Mouse (Mus musculus): ENCODE results near the gene 4930404N11Rik. TPM values are rescaled to one million over a fixed set of nuclear protein-coding genes. Genes with fewer than 3 reads are reported as not detected.
A peak's percentile ranks its signal among the peaks of the same experiment; 100 is the strongest.

4930404N11Rik gene
- polyA plus RNA-seq, 1 experiment from 2014 or later, result 2.7 TPM

GRCm38 (mm10) chr10:81344421-81345161 lies 21.0 kb downstream of the 4930404N11Rik start:
- DNase-seq (ENCODE audit: low read depth, low spot score) (peak; percentile 62), ATAC-seq (peak; percentile 28)
- CTCF ChIA-PET, result no interaction called here
- TF ChIP-seq CTCF (IDR thresholded peaks at IDR 0.05), result no peak
- POLR2A ChIA-PET, result no interaction called here
- no peaks in the 10 kb centered on the region for H3K27me3 ChIP-seq
- in situ Hi-C loops (cut with MboI; ENCODE audit: low pct_unique_long_range_greater_than_20kb), result no loop called here

GRCm38 (mm10) chr10:81342686-81343505 lies 22.7 kb downstream of the 4930404N11Rik start, which contains the start of gene Gipc3:
TSS of gene Gipc3 (minus strand) at chr10:81343266.
- ATAC-seq (no peak), DNase-seq (ENCODE audit: low read depth, low spot score) (no peak)
- no peak for TF ChIP-seq CTCF (IDR thresholded peaks at IDR 0.05)
- in situ Hi-C loops (cut with MboI; ENCODE audit: low pct_unique_long_range_greater_than_20kb), result no loop called here
- CTCF ChIA-PET, result interaction anchor here (1.1 to 2.3 kb wide), 5 partner anchors 8 to 54 kb away, joined by 3 to 10 read pairs (median 5); partner anchors contain the start of genes Hmg20b and Pip5k1c
- no peaks in the 10 kb centered on the region for H3K27me3 ChIP-seq
- POLR2A ChIA-PET, result no interaction called here

DNA sequence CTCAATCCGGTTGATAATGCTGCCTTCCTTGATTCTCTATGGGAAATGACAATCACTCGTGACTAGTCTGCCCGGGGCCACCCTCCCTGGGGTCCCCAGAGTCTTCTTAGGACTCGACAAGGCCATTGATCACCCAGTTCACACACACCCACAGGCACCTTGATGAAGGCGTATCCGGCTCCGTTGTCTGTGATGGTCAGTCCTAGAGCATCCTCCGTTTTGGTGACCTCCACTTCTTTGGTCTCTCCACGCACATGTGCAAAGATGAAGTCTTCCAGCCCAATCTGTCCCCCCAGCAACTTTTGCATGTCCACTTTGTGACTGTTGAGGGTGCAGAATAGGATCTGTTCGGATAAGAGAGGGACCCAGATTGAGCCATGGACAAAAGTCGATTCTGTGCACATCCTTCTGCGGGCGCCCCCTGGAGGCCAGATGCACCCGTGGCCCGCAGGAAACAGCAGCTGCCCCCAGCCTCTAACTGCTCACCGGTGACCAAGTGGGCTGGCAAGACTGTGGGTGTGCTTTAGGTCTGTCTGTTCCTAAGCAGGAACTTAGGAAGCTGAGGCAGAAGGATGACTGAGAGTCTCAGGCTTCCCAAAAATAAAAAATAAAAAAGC lies 24.2 kb downstream of the 4930404N11Rik start:
- no peaks in the 10 kb centered on the region for H3K27me3 ChIP-seq
- DNase-seq (ENCODE audit: low read depth, low spot score) (no peak), ATAC-seq (no peak)
- POLR2A ChIA-PET, result no interaction called here
- TF ChIP-seq CTCF (IDR thresholded peaks at IDR 0.05), result no peak
- CTCF ChIA-PET, result interaction anchor here (0.7 to 2.3 kb wide), 9 partner anchors 8 to 53 kb away, joined by 3 to 10 read pairs (median 4); partner anchors contain the start of genes Hmg20b and Pip5k1c
- in situ Hi-C loops (cut with MboI; ENCODE audit: low pct_unique_long_range_greater_than_20kb), result no loop called here

- POLR2A ChIA-PET, result no interaction called here
- ATAC-seq (no peak), DNase-seq (ENCODE audit: low read depth, low spot score) (no peak)
- no peak for TF ChIP-seq CTCF (IDR thresholded peaks at IDR 0.05)
- CTCF ChIA-PET, result interaction anchor here (1.0 to 2.3 kb wide), 2 partner anchors 10 to 48 kb away, joined by 3 to 10 read pairs; partner anchors contain the start of genes Hmg20b and Pip5k1c
- no peaks in the 10 kb centered on the region for H3K27me3 ChIP-seq
- in situ Hi-C loops (cut with MboI; ENCODE audit: low pct_unique_long_range_greater_than_20kb), result no loop called here
Measured at GRCm38 (mm10) chr10:81340551-81341332, 24.9 kb downstream of the 4930404N11Rik start.

- in situ Hi-C loops (cut with MboI; ENCODE audit: low pct_unique_long_range_greater_than_20kb), result no loop called here
- CTCF ChIA-PET, result interaction anchor here (1.4 kb wide), 1 partner anchor 47 kb away, joined by 5 read pairs; no protein-coding TSS in a partner anchor
- TF ChIP-seq CTCF (IDR thresholded peaks at IDR 0.05), result no peak
- POLR2A ChIA-PET, result no interaction called here
- DNase-seq (ENCODE audit: low read depth, low spot score), result no peak
- ATAC-seq, result no peak
- H3K27me3 ChIP-seq, result no peaks in the 10 kb centered on the region
Measured at GRCm38 (mm10) chr10:81336558-81336957, 29.1 kb downstream of the 4930404N11Rik start.

DNA sequence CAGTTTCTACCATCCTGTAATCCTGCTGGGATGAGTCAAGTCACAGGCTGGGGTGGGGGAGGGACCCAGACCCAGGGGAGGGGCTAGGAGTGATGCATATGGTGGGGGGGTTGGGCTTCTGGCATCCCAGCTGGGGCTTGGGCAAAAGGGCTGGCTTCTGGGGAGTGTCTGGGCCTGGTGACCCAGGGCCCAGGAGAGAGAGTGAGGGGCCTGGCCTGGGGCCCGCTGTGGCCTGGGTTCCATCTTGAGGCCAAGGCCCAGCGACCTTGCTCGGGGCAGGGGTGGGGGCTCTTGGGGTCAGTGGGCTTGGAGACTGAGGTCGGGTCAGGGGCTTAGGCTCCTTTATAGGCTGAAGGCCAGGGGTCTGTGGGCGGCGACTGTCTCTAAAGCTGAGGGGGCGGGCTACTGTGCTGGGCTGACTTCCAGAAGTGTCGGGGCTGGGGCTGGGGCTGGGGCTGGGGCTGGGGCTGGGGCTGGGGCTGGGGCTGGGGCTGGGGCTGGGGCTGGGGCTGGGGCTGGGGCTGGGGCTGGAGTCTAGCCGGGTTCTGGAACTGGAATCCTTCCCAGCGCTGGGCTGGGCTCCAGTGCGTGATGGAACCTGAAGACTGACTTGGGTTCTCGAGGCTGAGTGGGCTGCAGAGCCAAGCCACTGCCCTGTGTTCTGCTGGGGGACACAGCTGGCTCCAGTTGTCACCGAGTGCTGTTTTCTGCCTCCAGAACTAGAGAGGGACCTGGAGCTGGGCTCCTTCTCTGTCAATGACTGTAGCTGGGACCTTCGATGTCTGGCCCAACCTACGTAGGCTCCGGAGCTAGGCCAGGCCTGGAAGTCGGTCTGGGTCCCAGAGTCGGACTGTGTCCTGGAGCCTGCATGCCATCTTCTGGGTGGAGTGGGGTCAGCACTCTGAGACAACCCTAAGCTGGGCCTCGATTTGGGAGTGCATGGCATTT lies 29.9 kb downstream of the 4930404N11Rik start:
- ATAC-seq, result no peak
- in situ Hi-C loops (cut with MboI; ENCODE audit: low pct_unique_long_range_greater_than_20kb), result no loop called here
- TF ChIP-seq CTCF (IDR thresholded peaks at IDR 0.05), result no peak
- CTCF ChIA-PET, result interaction anchor here (1.4 kb wide), 1 partner anchor 46 kb away, joined by 5 read pairs; no protein-coding TSS in a partner anchor
- no peak for DNase-seq (ENCODE audit: low read depth, low spot score)
- POLR2A ChIA-PET, result interaction anchor here (0.6 kb wide), 1 partner anchor 125 kb away, joined by 6 read pairs; no protein-coding TSS in a partner anchor
- no peaks in the 10 kb centered on the region for H3K27me3 ChIP-seq

GRCm38 (mm10) chr10:81334324-81334723 lies 31.3 kb downstream of the 4930404N11Rik start:
- ATAC-seq (no peak), DNase-seq (ENCODE audit: low read depth, low spot score) (no peak)
- ChIA-PET CTCF (no interaction called here), POLR2A (no interaction called here)
- H3K27me3 ChIP-seq, result no peaks in the 10 kb centered on the region
- no peak for TF ChIP-seq CTCF (IDR thresholded peaks at IDR 0.05)
- in situ Hi-C loops (cut with MboI; ENCODE audit: low pct_unique_long_range_greater_than_20kb), result no loop called here

GRCm38 (mm10) chr10:81332277-81332676 lies 33.3 kb downstream of the 4930404N11Rik start:
- ATAC-seq (no peak), DNase-seq (ENCODE audit: low read depth, low spot score) (no peak)
- no peaks in the 10 kb centered on the region for H3K27me3 ChIP-seq
- ChIA-PET CTCF (no interaction called here), POLR2A (interaction anchor here (0.7 kb wide), 1 partner anchor 177 kb away, joined by 8 read pairs; no protein-coding TSS in a partner anchor)
- in situ Hi-C loops (cut with MboI; ENCODE audit: low pct_unique_long_range_greater_than_20kb), result no loop called here
- no peak for TF ChIP-seq CTCF (IDR thresholded peaks at IDR 0.05)

DNA sequence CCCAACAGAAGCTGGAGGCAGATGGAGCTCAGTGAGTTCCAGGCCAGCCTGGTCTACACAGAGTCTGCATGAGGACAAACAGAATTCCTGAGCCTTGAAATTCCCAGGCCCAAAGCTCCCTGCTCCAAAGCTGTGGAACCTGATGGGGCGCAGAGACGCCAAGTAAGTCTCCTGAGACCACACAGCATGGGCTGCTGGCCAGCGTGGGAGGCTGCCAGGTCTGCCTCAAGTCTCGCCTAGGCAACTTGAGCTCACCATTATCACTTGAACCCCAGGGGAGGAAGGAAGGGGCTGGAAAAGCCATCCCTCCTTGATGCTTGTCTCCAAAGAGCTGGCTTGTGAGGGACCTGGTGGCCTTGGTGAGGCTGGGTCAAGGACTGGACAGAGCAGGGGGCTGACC lies 35.6 kb downstream of the 4930404N11Rik start:
- no peak for ATAC-seq
- DNase-seq (ENCODE audit: low read depth, low spot score), result no peak
- H3K27me3 ChIP-seq, result no peaks in the 10 kb centered on the region
- TF ChIP-seq CTCF (IDR thresholded peaks at IDR 0.05), result no peak
- ChIA-PET CTCF (interaction anchor here (1.2 kb wide), 1 partner anchor 12 kb away, joined by 4 read pairs; no protein-coding TSS in a partner anchor), POLR2A (interaction anchor here (1.0 to 1.1 kb wide), 2 partner anchors 9 to 10 kb away, joined by 3 read pairs; partner anchors contain the start of gene Cactin)
- in situ Hi-C loops (cut with MboI; ENCODE audit: low pct_unique_long_range_greater_than_20kb), result no loop called here

All from Patski (cell line).